Comparison of ENCODE assay signal across 8 mouse cellular contexts in the genomic region with DNA sequence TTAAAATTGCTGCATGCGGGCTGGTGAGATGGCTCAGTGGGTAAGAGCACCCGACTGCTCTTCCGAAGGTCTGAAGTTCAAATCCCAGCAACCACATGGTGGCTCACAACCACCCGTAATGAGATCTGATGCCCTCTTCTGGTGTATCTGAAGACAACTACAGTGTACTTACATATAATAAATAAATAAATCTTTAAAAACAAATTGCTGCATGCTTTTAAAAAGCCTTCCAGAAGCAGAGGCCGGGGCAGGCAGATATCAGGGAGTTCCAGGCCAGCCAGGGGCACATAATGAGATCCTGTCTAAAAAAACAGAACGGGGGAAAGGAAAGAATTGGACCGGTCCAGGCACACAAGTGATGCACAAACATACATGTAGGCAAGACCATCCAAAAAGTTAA. TPM values are rescaled to one million over a fixed set of nuclear protein-coding genes. Genes with fewer than 3 reads are reported as not detected.
A peak's percentile ranks its signal among the peaks of the same experiment; 100 is the strongest.
DNase-seq lines count a peak whose midpoint lies in the region; ATAC-seq and TF ChIP-seq lines count a peak whose summit lies in the region.
"Not testable (repeated sequence)": the region's sequence is repeated elsewhere in the genome, so short reads cannot be mapped to it uniquely, and the experiment has no call there.

No protein-coding gene starts in this region.

- not testable (repeated sequence) for TF ChIP-seq POLR2A in spleen, adult 2 months (IDR thresholded peaks at IDR 0.05; ENCODE audit: low read depth, low read length)

- H3K9ac ChIP-seq in forebrain, embryonic 12.5 days; limb, embryonic 11.5 days (ENCODE audit: low read length); midbrain, embryonic 13.5 days (replicated peaks): not testable (repeated sequence)
- H3K9ac ChIP-seq in heart, embryonic 14.5 days (ENCODE audit: low read length), result peak overlapping the region; percentile 48; the same call in 1 of the 2 replicates
- H3K9ac ChIP-seq in intestine, embryonic 14.5 days (ENCODE audit: low read length), result 0 out of 2 replicates have a peak overlapping the region, but pooled peaks have one; percentile 20
- H3K9ac ChIP-seq in liver, postnatal 0 days (replicated peaks), result peak overlapping the region; percentile 85

- H3K27ac ChIP-seq in brown adipose tissue, adult 24 weeks (replicated peaks; ENCODE audit: low read depth, low read length); forebrain, embryonic 12.5 days; heart, embryonic 14.5 days (replicated peaks in 1 of 2; ENCODE audit: control insufficient read depth in 1 of 2, insufficient read depth in 1 of 2, low read depth in 2 of 2, low read length in 2 of 2); intestine, embryonic 14.5 days (ENCODE audit: low read depth); limb, embryonic 11.5 days (replicated peaks; ENCODE audit: low read depth, low read length); midbrain, embryonic 13.5 days: not testable (repeated sequence)
- H3K27ac ChIP-seq in liver, postnatal 0 days (ENCODE audit: low read depth), result peak overlapping the region; percentile 72; the same call in 1 of the 2 replicates
- H3K27ac ChIP-seq in spleen, adult 2 months (ENCODE audit: insufficient read depth, low read length), result 0 out of 2 replicates have a peak overlapping the region, but pooled peaks have one; percentile 14

- TF ChIP-seq EP300 in liver, postnatal 0 days (IDR thresholded peaks at IDR 0.05; ENCODE audit: low read depth), result not testable (repeated sequence)

- H3K36me3 ChIP-seq in forebrain, embryonic 12.5 days (replicated peaks), result peaks cover 29% of the 10 kb centered on the region
- H3K36me3 ChIP-seq in heart, embryonic 14.5 days (ENCODE audit: control insufficient read depth, insufficient read depth, low read length); intestine, embryonic 14.5 days (ENCODE audit: control insufficient read depth, insufficient read depth, low read length); limb, embryonic 11.5 days (ENCODE audit: control insufficient read depth, insufficient read depth, low read length); spleen, adult 2 months (ENCODE audit: control insufficient read depth, insufficient read depth, low read length): not testable (repeated sequence)
- peaks cover 23% of the 10 kb centered on the region for H3K36me3 ChIP-seq in liver, postnatal 0 days (replicated peaks; ENCODE audit: insufficient read depth, low read length)
- peaks cover 33% of the 10 kb centered on the region for H3K36me3 ChIP-seq in midbrain, embryonic 13.5 days

- 0 out of 2 replicates have a peak, but pooled peaks have one; percentile 3 for TF ChIP-seq CTCF in liver, postnatal 0 days (IDR thresholded peaks at IDR 0.05; ENCODE audit: low read depth)
- TF ChIP-seq CTCF in spleen, adult 2 months (IDR thresholded peaks at IDR 0.05; ENCODE audit: extremely low read depth, insufficient read depth, insufficient read length, insufficient replicate concordance), result not testable (repeated sequence)

- not testable (repeated sequence) for H3K4me1 ChIP-seq in brown adipose tissue, adult 24 weeks (ENCODE audit: control insufficient read depth, insufficient read depth, insufficient read length, low read length); intestine, embryonic 14.5 days (replicated peaks; ENCODE audit: control insufficient read depth, insufficient read depth, low read length)
- H3K4me1 ChIP-seq in forebrain, embryonic 12.5 days, result peaks cover 24% of the 10 kb centered on the region
- peaks cover 5 to 11% of the 10 kb centered on the region in 2 experiments; a peak in 3 of 4 replicates for H3K4me1 ChIP-seq in heart, embryonic 14.5 days (ENCODE audit: control insufficient read depth in 2 of 2, insufficient read depth in 2 of 2, low read length in 2 of 2)
- H3K4me1 ChIP-seq in limb, embryonic 11.5 days (ENCODE audit: control insufficient read depth, insufficient read depth, low read length), result peaks cover 20% of the 10 kb centered on the region
- peaks cover 26% of the 10 kb centered on the region for H3K4me1 ChIP-seq in liver, postnatal 0 days (ENCODE audit: insufficient read depth)
- H3K4me1 ChIP-seq in midbrain, embryonic 13.5 days (replicated peaks), result peaks cover 26% of the 10 kb centered on the region
- H3K4me1 ChIP-seq in spleen, adult 2 months (ENCODE audit: control insufficient read depth, insufficient read depth, insufficient read length), result peaks cover 15% of the 10 kb centered on the region

- peaks cover 52% of the 10 kb centered on the region for H3K27me3 ChIP-seq in forebrain, embryonic 12.5 days
- peaks cover 44% of the 10 kb centered on the region for H3K27me3 ChIP-seq in heart, embryonic 14.5 days (ENCODE audit: control insufficient read depth, insufficient read depth, low read length)
- H3K27me3 ChIP-seq in intestine, embryonic 14.5 days (replicated peaks; ENCODE audit: control insufficient read depth, insufficient read depth, low read length), result peaks cover 37% of the 10 kb centered on the region
- peaks cover 29% of the 10 kb centered on the region for H3K27me3 ChIP-seq in limb, embryonic 11.5 days (ENCODE audit: control insufficient read depth, insufficient read depth, low read length)
- peaks cover 15% of the 10 kb centered on the region for H3K27me3 ChIP-seq in liver, postnatal 0 days (ENCODE audit: insufficient read depth, low read length)
- peaks cover 54% of the 10 kb centered on the region for H3K27me3 ChIP-seq in midbrain, embryonic 13.5 days
- not testable (repeated sequence) for H3K27me3 ChIP-seq in spleen, adult 2 months (ENCODE audit: control insufficient read depth, insufficient read depth, low read length)

- peak overlapping the region; percentile 78 for H3K4me2 ChIP-seq in forebrain, embryonic 12.5 days
- H3K4me2 ChIP-seq in heart, embryonic 14.5 days (ENCODE audit: low read length), result peak overlapping the region; percentile 94
- H3K4me2 ChIP-seq in intestine, embryonic 14.5 days (ENCODE audit: low read length), result peak overlapping the region; percentile 85
- peak overlapping the region; percentile 82 for H3K4me2 ChIP-seq in limb, embryonic 11.5 days (ENCODE audit: low read depth, severe bottlenecking)
- H3K4me2 ChIP-seq in liver, postnatal 0 days (ENCODE audit: low read depth, low read length), result peak overlapping the region; percentile 95
- H3K4me2 ChIP-seq in midbrain, embryonic 13.5 days (replicated peaks), result peak overlapping the region; percentile 56

- 0 out of 2 replicates have a peak, but pooled peaks have one; percentile 2 for ATAC-seq in forebrain, embryonic 12.5 days (ENCODE audit: low FRiP score)
- ATAC-seq in heart, embryonic 14.5 days (ENCODE audit: insufficient number of reproducible peaks, insufficient read depth, low FRiP score, low read depth); intestine, embryonic 14.5 days (replicated peaks; ENCODE audit: low FRiP score, low TSS enrichment, low read depth); limb, embryonic 11.5 days (ENCODE audit: insufficient number of reproducible peaks, low FRiP score, low TSS enrichment, low read depth); midbrain, embryonic 13.5 days: not testable (repeated sequence)
- ATAC-seq in liver, postnatal 0 days, result peak; percentile 7

- not testable (repeated sequence) for H3K9me3 ChIP-seq in forebrain, embryonic 12.5 days; heart, embryonic 14.5 days (ENCODE audit: control insufficient read depth, low read length); intestine, embryonic 14.5 days (ENCODE audit: control insufficient read depth, low read length); limb, embryonic 11.5 days (ENCODE audit: control insufficient read depth, low read length); liver, postnatal 0 days (ENCODE audit: low read length); midbrain, embryonic 13.5 days

- DNase-seq in intestine, embryonic 14.5 days (ENCODE audit: low spot score); limb, embryonic 11.5 days (ENCODE audit: low spot score); liver, postnatal 0 days; spleen, adult 2 months (ENCODE audit: low read depth in 1 of 2, low spot score in 2 of 2): not testable (repeated sequence)

- peak overlapping the region; percentile 50 for H3K4me3 ChIP-seq in brown adipose tissue, adult 24 weeks (ENCODE audit: insufficient read depth, low read depth, low read length)
- peak overlapping the region; percentile 50 for H3K4me3 ChIP-seq in forebrain, embryonic 12.5 days (replicated peaks)
- H3K4me3 ChIP-seq in heart, embryonic 14.5 days (ENCODE audit: control insufficient read depth in 1 of 2, insufficient read depth in 1 of 2, low read depth in 1 of 2, low read length in 2 of 2), result peak overlapping the region; percentile 21 to 51
- peak overlapping the region; percentile 56 for H3K4me3 ChIP-seq in intestine, embryonic 14.5 days (ENCODE audit: low read depth, low read length)
- peak overlapping the region; percentile 50; the same call in 1 of the 2 replicates for H3K4me3 ChIP-seq in limb, embryonic 11.5 days (ENCODE audit: low read depth, low read length)
- peak overlapping the region; percentile 65 for H3K4me3 ChIP-seq in liver, postnatal 0 days (ENCODE audit: low read depth, low read length)
- H3K4me3 ChIP-seq in midbrain, embryonic 13.5 days (replicated peaks), result peak overlapping the region; percentile 37
- peak overlapping the region; percentile 23; the same call in 1 of the 2 replicates for H3K4me3 ChIP-seq in spleen, adult 2 months (ENCODE audit: extremely low read depth, insufficient read depth, insufficient read length)

- WGBS in forebrain, embryonic 12.5 days, result 37% methylated on average over 7 of the region's 7 CpGs
- WGBS in heart, embryonic 14.5 days, result 30% methylated on average over 6 of the region's 7 CpGs
- WGBS in intestine, embryonic 14.5 days, result 26% methylated on average over 6 of the region's 7 CpGs
- WGBS in limb, embryonic 11.5 days, result 36% methylated on average over 6 of the region's 7 CpGs
- WGBS in liver, postnatal 0 days (ENCODE audit: insufficient replicate concordance), result 17% methylated on average over 6 of the region's 7 CpGs
- 25% methylated on average over 7 of the region's 7 CpGs for WGBS in midbrain, embryonic 13.5 days
- 8% methylated on average over 7 of the region's 7 CpGs for WGBS in spleen, adult 2 months

RNA-seq across cellular contexts. Expression of a gene that starts 0.4 kb away (rescaled TPM):
- 4.6 and 12.9 TPM in 2 replicates for polyA plus RNA-seq in brown adipose tissue, adult 24 weeks (2012; ENCODE audit: insufficient read depth, insufficient read length, missing spikeins)
- polyA plus RNA-seq in forebrain, embryonic 12.5 days (2016; fragmentation: Nextera tagmentation; extraction: Ambion mirVana), result 8.7 and 9.8 TPM in 2 replicates
- polyA plus RNA-seq in heart, embryonic 14.5 days (2014; fragmentation: Nextera tagmentation; extraction: Ambion mirVana), result 4.5 and 5.5 TPM in 2 replicates
- 8.3 and 8.6 TPM in 2 replicates for polyA plus RNA-seq in intestine, embryonic 14.5 days (2014; fragmentation: Nextera tagmentation; extraction: Ambion mirVana)
- 8.2 and 8.6 TPM in 2 replicates for polyA plus RNA-seq in limb, embryonic 11.5 days (2014; fragmentation: Nextera tagmentation; extraction: Ambion mirVana)
- 15.4 and 16.0 TPM in 2 replicates for polyA plus RNA-seq in liver, postnatal 0 days (2015; fragmentation: Nextera tagmentation; extraction: Ambion mirVana)
- polyA plus RNA-seq in midbrain, embryonic 13.5 days (2015; fragmentation: Nextera tagmentation; extraction: Ambion mirVana), result 6.0 and 6.2 TPM in 2 replicates
- polyA plus RNA-seq in spleen, adult 2 months (2012; rRNA removed), result 43.4 and 44.9 TPM in 2 replicates

RNA-seq across cellular contexts. Expression of a gene that starts 6.3 kb away (rescaled TPM):
- polyA plus RNA-seq in brown adipose tissue, adult 24 weeks (2012; ENCODE audit: insufficient read depth, insufficient read length, missing spikeins), result not detected in 2 replicates
- polyA plus RNA-seq in forebrain, embryonic 12.5 days (2016; fragmentation: Nextera tagmentation; extraction: Ambion mirVana), result 2.4 and 3.5 TPM in 2 replicates
- polyA plus RNA-seq in heart, embryonic 14.5 days (2014; fragmentation: Nextera tagmentation; extraction: Ambion mirVana), result 1.8 and 2.5 TPM in 2 replicates
- polyA plus RNA-seq in intestine, embryonic 14.5 days (2014; fragmentation: Nextera tagmentation; extraction: Ambion mirVana), result 0.77 and 1.8 TPM in 2 replicates
- 9.1 and 11.0 TPM in 2 replicates for polyA plus RNA-seq in limb, embryonic 11.5 days (2014; fragmentation: Nextera tagmentation; extraction: Ambion mirVana)
- polyA plus RNA-seq in liver, postnatal 0 days (2015; fragmentation: Nextera tagmentation; extraction: Ambion mirVana), result 133 and 149 TPM in 2 replicates
- 0.55 and 0.97 TPM in 2 replicates for polyA plus RNA-seq in midbrain, embryonic 13.5 days (2015; fragmentation: Nextera tagmentation; extraction: Ambion mirVana)
- 46.5 and 70.0 TPM in 2 replicates for polyA plus RNA-seq in spleen, adult 2 months (2012; rRNA removed)

RNA-seq across cellular contexts. Expression of a gene that starts 14.3 kb away (rescaled TPM):
- 53.8 and 76.8 TPM in 2 replicates for polyA plus RNA-seq in brown adipose tissue, adult 24 weeks (2012; ENCODE audit: insufficient read depth, insufficient read length, missing spikeins)
- 31.1 and 33.2 TPM in 2 replicates for polyA plus RNA-seq in forebrain, embryonic 12.5 days (2016; fragmentation: Nextera tagmentation; extraction: Ambion mirVana)
- 34.0 and 38.6 TPM in 2 replicates for polyA plus RNA-seq in heart, embryonic 14.5 days (2014; fragmentation: Nextera tagmentation; extraction: Ambion mirVana)
- polyA plus RNA-seq in intestine, embryonic 14.5 days (2014; fragmentation: Nextera tagmentation; extraction: Ambion mirVana), result 35.7 and 37.8 TPM in 2 replicates
- 42.1 and 43.3 TPM in 2 replicates for polyA plus RNA-seq in limb, embryonic 11.5 days (2014; fragmentation: Nextera tagmentation; extraction: Ambion mirVana)
- polyA plus RNA-seq in liver, postnatal 0 days (2015; fragmentation: Nextera tagmentation; extraction: Ambion mirVana), result 139 and 141 TPM in 2 replicates
- 31.7 and 34.3 TPM in 2 replicates for polyA plus RNA-seq in midbrain, embryonic 13.5 days (2015; fragmentation: Nextera tagmentation; extraction: Ambion mirVana)
- polyA plus RNA-seq in spleen, adult 2 months (2012; rRNA removed), result 44.2 and 48.3 TPM in 2 replicates

RNA-seq across cellular contexts. Expression of a gene that starts 29.2 kb away (rescaled TPM):
- polyA plus RNA-seq in brown adipose tissue, adult 24 weeks (2012; ENCODE audit: insufficient read depth, insufficient read length, missing spikeins), result not detected in 2 replicates
- 29.3 and 35.3 TPM in 2 replicates for polyA plus RNA-seq in forebrain, embryonic 12.5 days (2016; fragmentation: Nextera tagmentation; extraction: Ambion mirVana)
- polyA plus RNA-seq in heart, embryonic 14.5 days (2014; fragmentation: Nextera tagmentation; extraction: Ambion mirVana), result 0.08 and 0.23 TPM in 2 replicates
- 2.3 and 2.6 TPM in 2 replicates for polyA plus RNA-seq in intestine, embryonic 14.5 days (2014; fragmentation: Nextera tagmentation; extraction: Ambion mirVana)
- polyA plus RNA-seq in limb, embryonic 11.5 days (2014; fragmentation: Nextera tagmentation; extraction: Ambion mirVana), result 0.17 and 0.71 TPM in 2 replicates
- 0.07 TPM in 1 of 2 replicates, not detected in the other for polyA plus RNA-seq in liver, postnatal 0 days (2015; fragmentation: Nextera tagmentation; extraction: Ambion mirVana)
- polyA plus RNA-seq in midbrain, embryonic 13.5 days (2015; fragmentation: Nextera tagmentation; extraction: Ambion mirVana), result 55.6 and 56.1 TPM in 2 replicates
- 0.70 and 0.74 TPM in 2 replicates for polyA plus RNA-seq in spleen, adult 2 months (2012; rRNA removed)

RNA-seq across cellular contexts. Expression of a gene that starts 36.1 kb away (rescaled TPM):
- 3.3 and 3.6 TPM in 2 replicates for polyA plus RNA-seq in brown adipose tissue, adult 24 weeks (2012; ENCODE audit: insufficient read depth, insufficient read length, missing spikeins)
- 76.7 and 82.9 TPM in 2 replicates for polyA plus RNA-seq in forebrain, embryonic 12.5 days (2016; fragmentation: Nextera tagmentation; extraction: Ambion mirVana)
- polyA plus RNA-seq in heart, embryonic 14.5 days (2014; fragmentation: Nextera tagmentation; extraction: Ambion mirVana), result 23.7 and 25.2 TPM in 2 replicates
- 67.9 and 68.9 TPM in 2 replicates for polyA plus RNA-seq in intestine, embryonic 14.5 days (2014; fragmentation: Nextera tagmentation; extraction: Ambion mirVana)
- polyA plus RNA-seq in limb, embryonic 11.5 days (2014; fragmentation: Nextera tagmentation; extraction: Ambion mirVana), result 86.5 and 89.0 TPM in 2 replicates
- 30.6 and 31.2 TPM in 2 replicates for polyA plus RNA-seq in liver, postnatal 0 days (2015; fragmentation: Nextera tagmentation; extraction: Ambion mirVana)
- 23.6 and 24.8 TPM in 2 replicates for polyA plus RNA-seq in midbrain, embryonic 13.5 days (2015; fragmentation: Nextera tagmentation; extraction: Ambion mirVana)
- polyA plus RNA-seq in spleen, adult 2 months (2012; rRNA removed), result 1.8 and 2.0 TPM in 2 replicates
